Mouse (Mus musculus) T-helper 1 cell (primary cell): ENCODE results near the gene Farsa.

ENCODE experiments used
- in situ Hi-C: fragments of 300-600 bp; cut with MboI, MseI; formaldehyde crosslinking; loops from one replicate; pipeline ENCODE4 v1.15.1; 2025; ENCODE audit warnings: high pct_unique_total_duplicates

Farsa gene

DNA sequence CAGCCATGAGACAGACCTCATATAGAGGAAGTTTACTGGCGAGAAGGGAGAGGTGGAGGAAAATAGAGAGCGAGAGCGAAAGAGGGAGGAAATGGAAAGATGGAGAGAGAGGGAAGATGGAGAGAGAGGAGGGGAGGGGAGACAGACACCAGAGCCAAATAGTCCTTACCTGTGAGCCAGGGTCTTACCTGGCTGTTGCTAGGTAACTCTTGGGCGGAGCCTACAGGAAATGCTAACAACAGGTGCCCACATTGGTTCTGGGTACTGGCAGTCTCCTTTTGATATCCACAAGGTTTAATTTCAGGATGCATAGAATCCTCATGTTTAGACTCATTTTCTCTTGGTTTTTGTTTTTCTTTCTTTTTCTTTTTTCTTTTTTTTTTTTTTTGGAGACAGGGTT is 16.2 kb downstream of the Farsa start:
- in situ Hi-C loops: loop anchor here (5.0 kb wide), 1 partner anchor 34 kb away; the partner anchor contains the start of gene Dnase2a

- in situ Hi-C loops: loop anchor here (5.0 kb wide), 1 partner anchor 33 kb away; the partner anchor contains the start of gene Dnase2a
Observed at GRCm38 (mm10) chr8:84874339-84874738, 17.6 kb downstream of the Farsa start.

DNA sequence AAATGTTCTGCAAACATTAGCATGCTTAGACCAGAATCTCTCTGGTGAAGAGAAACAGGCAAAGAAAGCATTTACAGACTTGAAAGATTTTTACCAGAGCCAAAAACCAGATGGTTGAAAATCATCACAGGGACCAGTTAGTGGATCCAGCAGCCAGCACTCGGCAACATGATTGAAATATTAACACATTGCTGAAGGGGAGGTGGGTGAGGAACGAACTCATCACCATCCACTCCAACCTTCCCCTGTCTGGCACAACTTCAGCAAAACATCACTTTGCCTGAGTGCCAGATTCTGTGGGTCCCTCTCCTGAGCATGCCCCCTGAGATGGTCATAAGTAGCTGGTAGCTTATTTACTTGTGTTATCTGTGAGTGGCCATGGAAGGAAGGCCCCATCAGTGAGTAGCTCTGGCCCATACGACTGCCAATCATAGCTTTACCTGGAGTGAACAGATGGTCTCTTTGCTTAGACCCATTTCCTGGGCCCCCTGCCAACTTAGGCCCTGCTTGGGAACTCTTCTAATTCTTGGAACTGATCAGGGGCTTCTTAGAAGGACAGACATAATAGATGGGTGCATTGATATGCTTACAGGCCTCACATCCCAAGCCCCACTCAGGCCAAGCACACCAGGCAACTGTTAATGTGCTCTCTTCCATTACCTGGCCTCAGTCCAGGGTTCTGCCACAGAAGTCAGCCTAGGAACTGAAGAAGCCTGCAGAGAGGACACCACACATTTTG is 20.7 kb downstream of the Farsa start:
- in situ Hi-C loops: no loop called here

DNA sequence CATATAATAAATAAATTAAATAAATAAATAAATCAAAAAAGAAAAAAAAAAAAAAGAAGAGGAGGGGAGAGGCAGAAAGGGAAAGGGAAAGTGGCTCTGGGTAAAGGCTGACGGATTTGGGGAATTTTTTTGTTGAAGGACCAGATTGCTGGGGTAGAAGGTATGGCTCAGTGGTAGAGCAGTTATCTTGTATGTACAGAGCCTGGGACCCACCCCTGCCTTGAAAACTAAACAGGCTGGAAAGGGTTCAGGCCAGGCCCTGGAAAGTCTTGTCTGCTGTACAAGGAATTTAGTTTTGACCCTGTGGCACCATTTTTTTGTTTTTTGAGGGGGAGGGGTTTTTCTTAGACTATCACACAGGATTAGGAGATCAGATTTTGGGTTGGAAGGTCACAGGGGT is 22.1 kb downstream of the Farsa start:
- in situ Hi-C loops: no loop called here

GRCm38 (mm10) chr8:84884728-84885127 is 27.9 kb downstream of the Farsa start:
- in situ Hi-C loops: no loop called here

DNA sequence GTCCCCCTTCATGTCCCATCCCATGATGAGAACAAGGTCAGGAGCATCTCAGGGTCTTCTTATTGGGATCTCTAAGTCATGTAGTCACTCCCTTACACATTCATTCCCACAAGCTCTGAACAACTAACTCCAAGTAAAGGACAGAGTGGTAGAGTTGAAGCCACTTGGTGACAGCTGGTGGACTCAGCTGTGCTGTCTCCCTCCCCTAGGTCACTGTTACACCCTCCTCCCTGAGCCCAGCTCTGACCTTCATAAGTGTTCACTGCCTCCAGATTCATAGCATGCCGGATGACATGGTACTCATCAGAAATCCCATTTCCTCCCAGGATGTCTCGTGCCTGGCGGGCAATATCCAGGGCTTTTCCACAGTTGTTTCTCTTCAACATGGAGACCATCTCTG is 31.5 kb downstream of the Farsa start:
- in situ Hi-C loops: no loop called here

- in situ Hi-C loops: no loop called here
Observed at GRCm38 (mm10) chr8:84889141-84889540, 32.4 kb downstream of the Farsa start.

DNA sequence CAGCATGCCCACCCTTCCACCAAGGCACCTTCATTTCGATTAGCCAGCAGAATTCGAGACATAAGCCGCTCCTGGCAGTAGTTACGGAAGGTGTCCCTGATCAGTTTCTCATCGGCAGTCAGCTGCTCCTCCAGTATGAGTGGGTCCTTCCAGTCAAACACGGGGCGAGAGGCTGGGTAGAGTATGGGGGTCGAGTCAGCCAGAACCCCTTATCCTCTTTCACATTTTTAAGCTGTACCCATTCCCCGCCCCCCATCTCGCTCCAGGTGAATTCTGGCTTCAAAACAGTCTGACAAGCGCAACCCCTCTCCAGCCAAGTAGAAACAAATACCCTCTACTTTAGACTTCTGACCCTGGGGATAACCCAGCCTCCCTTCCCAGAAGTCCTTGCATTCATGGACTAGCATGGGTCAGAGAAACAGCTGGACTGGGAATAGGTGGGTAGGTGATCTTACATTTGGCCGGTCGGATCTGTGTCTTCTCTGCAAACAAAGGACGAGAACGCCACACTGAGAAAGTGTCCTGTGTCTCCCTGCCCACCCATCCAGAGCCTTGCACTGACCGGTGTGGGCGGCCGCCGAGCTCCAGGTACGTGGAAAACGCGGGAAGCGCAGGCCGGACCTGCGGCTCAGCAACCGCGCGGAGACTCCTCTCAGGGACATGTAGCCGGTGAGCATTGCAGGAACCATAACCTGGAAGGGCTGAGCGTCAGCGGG is 36.4 kb downstream of the Farsa start:
- in situ Hi-C loops: no loop called here

GRCm38 (mm10) chr8:84893709-84894134 is 36.9 kb downstream of the Farsa start, which contains the start of gene Gcdh:
TSS of gene Gcdh (minus strand) at chr8:84893921.
- in situ Hi-C loops: no loop called here

DNA sequence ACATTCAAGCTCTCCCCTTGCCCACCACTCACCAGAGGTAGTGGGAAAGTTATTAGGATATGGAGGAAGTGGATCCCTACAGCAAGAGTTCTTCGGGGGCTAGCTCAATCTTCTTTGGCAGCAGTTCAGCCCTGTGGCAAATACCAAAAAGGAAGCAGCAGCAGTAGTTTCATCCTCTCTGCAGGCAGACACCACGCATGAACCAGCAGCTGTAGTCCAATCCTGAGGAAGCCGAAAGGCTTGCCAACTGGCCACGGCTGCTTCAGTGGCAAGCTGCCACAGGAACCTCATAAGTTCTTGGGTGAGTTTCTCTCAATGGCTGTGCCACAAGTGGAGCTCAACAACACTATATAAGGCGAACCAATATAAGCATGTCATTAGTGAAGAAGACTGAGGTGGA is 39.2 kb downstream of the Farsa start:
- in situ Hi-C loops: no loop called here

DNA sequence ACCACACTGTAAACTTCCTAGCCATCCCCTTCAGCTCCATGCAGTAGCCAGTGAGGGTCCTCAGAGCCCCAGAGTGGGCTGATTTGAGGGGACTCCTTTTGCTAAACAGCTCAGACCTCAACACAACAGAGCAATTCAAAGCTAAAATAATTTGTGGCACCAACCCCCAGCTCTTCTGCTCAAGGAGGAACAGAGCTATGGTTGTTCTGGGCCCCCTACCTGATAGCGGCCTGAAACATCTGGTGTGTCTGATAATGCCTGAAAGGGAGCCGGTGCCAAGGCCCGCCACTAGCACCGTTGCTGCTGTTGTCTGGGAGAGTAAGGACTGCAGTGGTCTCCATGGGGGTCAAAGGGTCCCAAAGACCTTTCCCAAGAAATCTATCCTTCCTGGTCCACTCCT is 44.3 kb downstream of the Farsa start:
- in situ Hi-C loops: no loop called here

- in situ Hi-C loops: no loop called here
Observed at GRCm38 (mm10) chr8:84901752-84902151, 45.0 kb downstream of the Farsa start, which contains the start of gene Klf1. TSS of gene Klf1 (plus strand) at chr8:84901928.

- in situ Hi-C loops: no loop called here
Observed at GRCm38 (mm10) chr8:84902367-84902919, 45.7 kb downstream of the Farsa start.

DNA sequence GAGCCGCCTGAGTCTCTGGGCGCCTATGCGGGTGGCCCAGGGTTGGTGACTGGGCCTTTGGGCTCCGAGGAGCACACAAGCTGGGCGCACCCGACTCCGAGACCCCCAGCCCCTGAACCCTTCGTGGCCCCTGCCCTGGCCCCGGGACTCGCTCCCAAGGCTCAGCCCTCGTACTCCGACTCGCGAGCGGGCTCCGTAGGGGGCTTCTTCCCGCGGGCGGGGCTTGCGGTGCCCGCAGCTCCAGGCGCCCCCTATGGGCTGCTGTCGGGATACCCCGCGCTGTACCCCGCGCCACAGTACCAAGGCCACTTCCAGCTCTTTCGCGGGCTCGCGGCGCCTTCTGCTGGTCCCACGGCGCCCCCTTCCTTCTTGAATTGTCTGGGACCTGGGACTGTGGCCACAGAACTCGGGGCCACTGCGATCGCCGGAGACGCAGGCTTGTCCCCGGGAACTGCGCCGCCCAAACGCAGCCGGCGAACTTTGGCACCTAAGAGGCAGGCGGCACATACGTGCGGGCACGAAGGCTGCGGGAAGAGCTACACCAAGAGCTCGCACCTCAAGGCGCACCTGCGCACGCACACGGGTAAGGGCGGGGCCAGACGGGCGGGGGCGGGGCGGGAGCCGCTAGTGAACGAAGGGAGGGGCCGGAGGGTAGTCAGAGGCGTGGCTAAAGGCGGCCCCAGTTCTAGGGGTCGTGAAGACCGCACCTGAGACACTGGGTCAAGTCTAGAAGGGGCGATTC is 46.3 kb downstream of the Farsa start:
- in situ Hi-C loops: no loop called here

GRCm38 (mm10) chr8:84904351-84904750 is 47.6 kb downstream of the Farsa start:
- in situ Hi-C loops: no loop called here

GRCm38 (mm10) chr8:84907037-84907436 is 50.2 kb downstream of the Farsa start:
- in situ Hi-C loops: loop anchor here (5.0 kb wide), 1 partner anchor 35 kb away; the partner anchor contains the start of gene Syce2

- in situ Hi-C loops: loop anchor here (5.0 kb wide), 1 partner anchor 35 kb away; the partner anchor contains the start of gene Syce2
Observed at GRCm38 (mm10) chr8:84907493-84907892, 50.7 kb downstream of the Farsa start.

- in situ Hi-C loops: loop anchor here (5.0 kb wide), 1 partner anchor 36 kb away; the partner anchor contains the start of gene Syce2
Observed at GRCm38 (mm10) chr8:84907979-84908378, 51.2 kb downstream of the Farsa start.

GRCm38 (mm10) chr8:84908421-84909161 is 51.8 kb downstream of the Farsa start, which contains the start of gene Dnase2a:
TSS of gene Dnase2a (plus strand) at chr8:84908560.
- in situ Hi-C loops: loop anchor here (5.0 kb wide), 1 partner anchor 36 kb away; the partner anchor contains the start of gene Syce2

GRCm38 (mm10) chr8:84909162-84909767 is 52.5 kb downstream of the Farsa start:
- in situ Hi-C loops: loop anchor here (5.0 kb wide), 1 partner anchor 37 kb away; the partner anchor contains the start of gene Syce2
